Mouse (Mus musculus): Measurements from ENCODE around the gene Aadat. TPM values are rescaled to one million over a fixed set of nuclear protein-coding genes. Genes with fewer than 3 reads are reported as not detected.
A peak's percentile ranks its signal among the peaks of the same experiment; 100 is the strongest.
"Not testable (repeated sequence)": the region's sequence is repeated elsewhere in the genome, so short reads cannot be mapped to it uniquely, and the experiment has no call there.

Gene Aadat
- polyA plus RNA-seq (2015; fragmentation: Nextera tagmentation; extraction: Ambion mirVana), result 1.0 TPM in 2 replicates

DNA sequence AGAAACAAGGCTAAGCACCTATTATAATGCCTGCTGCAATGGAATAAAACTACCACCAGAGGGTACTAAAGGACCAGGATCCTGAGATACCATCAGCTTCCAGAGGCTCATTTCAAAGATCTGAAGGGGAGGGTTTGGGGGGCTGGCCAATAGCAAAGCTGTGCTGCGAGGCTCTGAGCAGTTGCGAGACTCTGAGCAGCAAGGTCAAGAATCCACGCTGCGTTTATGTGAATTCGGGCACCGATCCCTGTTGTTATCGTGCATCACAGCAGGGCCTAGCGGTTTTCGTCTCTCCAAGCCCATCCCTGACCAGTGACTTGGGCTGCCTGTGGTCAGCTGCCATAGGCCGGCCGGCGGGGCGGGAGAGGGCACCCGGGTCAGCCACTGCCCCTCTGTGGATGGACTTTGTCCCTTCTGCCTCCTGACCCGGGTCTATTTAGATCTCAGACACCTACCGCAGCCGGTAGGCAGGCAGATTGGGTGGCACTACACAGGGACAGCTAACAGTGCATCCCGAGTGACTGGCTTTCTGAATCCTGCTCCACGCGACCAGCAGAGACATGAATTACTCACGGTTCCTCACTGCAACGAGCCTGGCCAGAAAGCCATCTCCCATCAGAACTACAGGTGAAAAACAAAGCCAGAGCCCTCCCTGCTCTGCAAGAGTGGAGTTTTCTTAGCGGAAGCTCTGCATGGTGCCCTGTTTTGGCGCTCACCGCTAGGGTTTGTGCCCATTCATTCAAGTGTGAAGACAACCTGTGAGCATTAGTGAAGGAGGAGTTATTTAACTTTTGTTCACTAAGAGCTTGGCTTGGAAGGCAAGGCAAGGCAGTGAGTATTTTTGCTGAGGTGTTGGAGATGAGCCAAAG lies at the start of gene Aadat:
TSS of gene Aadat (plus strand) at position 280 of the 869 bp plus-strand sequence.
- H3K27ac ChIP-seq, result no peak within 1 kb of the TSS
- peak; percentile 97 for ATAC-seq (ENCODE audit: low FRiP score, low read depth)

DNA sequence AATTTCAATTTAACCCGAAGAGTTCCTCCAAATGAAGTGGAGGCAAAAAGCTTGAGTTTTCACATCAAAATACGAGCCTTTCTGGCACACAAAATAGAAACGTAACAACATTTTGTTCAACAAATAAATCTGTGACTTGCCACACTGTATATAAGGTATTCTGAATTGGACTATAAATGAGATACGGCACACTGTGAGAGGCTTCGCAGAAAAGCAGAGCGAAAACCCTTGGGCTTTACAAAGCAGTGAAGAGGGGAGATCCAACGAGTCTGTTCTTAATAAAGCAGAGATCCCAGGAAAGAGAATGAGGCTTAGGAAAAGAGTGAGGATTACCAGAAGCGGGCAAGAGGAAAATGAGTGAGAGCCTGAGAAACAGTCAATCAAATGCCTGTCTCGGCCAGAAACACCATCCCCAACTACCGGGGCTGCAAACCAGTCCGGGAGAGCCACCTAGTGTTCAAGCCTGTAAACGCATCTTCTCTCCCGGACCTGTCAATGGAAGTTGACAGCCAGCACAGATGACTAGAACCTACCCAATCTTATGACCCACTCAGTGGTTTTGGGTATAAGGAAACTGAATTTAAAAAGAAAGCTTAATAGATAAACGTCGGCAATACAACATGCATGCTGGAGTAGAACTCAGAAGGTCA lies 38.9 kb upstream of the Aadat start:
- peak overlapping the region; percentile 44 for H3K4me2 ChIP-seq (replicated peaks)
- H3K27ac ChIP-seq, result no peak overlapping the region
- H3K36me3 ChIP-seq, result no peaks in the 10 kb centered on the region
- H3K4me3 ChIP-seq, result no peak overlapping the region
- no peaks in the 10 kb centered on the region; the same call in 1 of the 2 replicates for H3K27me3 ChIP-seq
- 34% methylated on average over 15 of the region's 15 CpGs for WGBS
- no peak overlapping the region for H3K9ac ChIP-seq
- no peaks in the 10 kb centered on the region for H3K4me1 ChIP-seq
- ATAC-seq (ENCODE audit: low FRiP score, low read depth), result peak; percentile 64
- no peaks in the 10 kb centered on the region for H3K9me3 ChIP-seq

More for the DNA sequence above, at the start of gene Aadat:
- 1% methylated on average over 25 of the region's 25 CpGs for WGBS
- H3K36me3 ChIP-seq, result no peaks in the 10 kb centered on the region
- peaks cover 7% of the 10 kb centered on the region; the same call in 1 of the 2 replicates for H3K4me1 ChIP-seq
- peak within 1 kb of the TSS; percentile 60 for H3K4me3 ChIP-seq
- no peaks in the 10 kb centered on the region for H3K9me3 ChIP-seq
- H3K4me2 ChIP-seq (replicated peaks), result peak within 1 kb of the TSS; percentile 97
- H3K9ac ChIP-seq, result peak within 1 kb of the TSS; percentile 78
- H3K27me3 ChIP-seq, result 0 out of 2 replicates have a peak, but pooled peaks cover 5% of the 10 kb centered on the region

GRCm38 (mm10) chr8:60490147-60490546 lies 15.6 kb upstream of the Aadat start:
- Histone ChIP-seq H3K4me2 (replicated peaks) (no peak overlapping the region), H3K9ac (no peak overlapping the region), H3K9me3 (no peaks in the 10 kb centered on the region), H3K27ac (no peak overlapping the region), H3K4me1 (no peaks in the 10 kb centered on the region), H3K27me3 (no peaks in the 10 kb centered on the region), H3K36me3 (no peaks in the 10 kb centered on the region), H3K4me3 (no peak overlapping the region)
- no peak for ATAC-seq (ENCODE audit: low FRiP score, low read depth)
- WGBS, result 82% methylated on average over 2 of the region's 2 CpGs

GRCm38 (mm10) chr8:60491871-60492270 lies 13.9 kb upstream of the Aadat start:
- Histone ChIP-seq H3K27ac (no peak overlapping the region), H3K4me3 (no peak overlapping the region), H3K4me2 (replicated peaks) (no peak overlapping the region), H3K9ac (no peak overlapping the region), H3K36me3 (no peaks in the 10 kb centered on the region), H3K27me3 (no peaks in the 10 kb centered on the region), H3K4me1 (no peaks in the 10 kb centered on the region), H3K9me3 (no peaks in the 10 kb centered on the region)
- ATAC-seq (ENCODE audit: low FRiP score, low read depth), result no peak
- 90% methylated on average over 2 of the region's 2 CpGs for WGBS

DNA sequence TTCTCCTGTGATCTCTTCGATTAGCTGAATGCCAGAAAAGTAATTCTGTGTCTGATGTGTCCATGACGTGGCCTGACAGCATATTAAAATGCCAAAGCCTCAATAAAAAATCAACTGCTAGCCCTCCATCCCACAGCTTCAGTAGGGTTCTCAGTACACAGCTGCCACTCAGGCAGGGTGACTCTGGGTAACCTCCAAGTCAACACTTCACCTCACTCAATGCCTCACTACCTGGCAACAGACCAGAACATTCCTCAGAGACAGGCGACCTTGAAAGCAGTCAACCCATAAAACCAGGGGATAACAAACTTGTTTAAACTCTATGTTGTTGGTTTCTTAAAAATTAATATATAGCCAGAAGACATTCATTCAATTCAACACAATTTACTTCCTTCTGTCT lies 13.3 kb upstream of the Aadat start:
- Histone ChIP-seq H3K4me3 (no peak overlapping the region), H3K9me3 (no peaks in the 10 kb centered on the region), H3K9ac (no peak overlapping the region), H3K4me1 (no peaks in the 10 kb centered on the region), H3K36me3 (no peaks in the 10 kb centered on the region), H3K27me3 (no peaks in the 10 kb centered on the region), H3K4me2 (replicated peaks) (no peak overlapping the region), H3K27ac (no peak overlapping the region)
- 48% methylated on average over 3 of the region's 3 CpGs for WGBS
- no peak for ATAC-seq (ENCODE audit: low FRiP score, low read depth)

GRCm38 (mm10) chr8:60494606-60495005 lies 11.1 kb upstream of the Aadat start:
- Histone ChIP-seq H3K4me1 (no peaks in the 10 kb centered on the region), H3K4me3 (no peak overlapping the region), H3K36me3 (no peaks in the 10 kb centered on the region), H3K9me3 (no peaks in the 10 kb centered on the region), H3K4me2 (replicated peaks) (no peak overlapping the region), H3K9ac (no peak overlapping the region), H3K27me3 (no peaks in the 10 kb centered on the region), H3K27ac (no peak overlapping the region)
- 94% methylated on average over 11 of the region's 11 CpGs for WGBS
- no peak for ATAC-seq (ENCODE audit: low FRiP score, low read depth)

DNA sequence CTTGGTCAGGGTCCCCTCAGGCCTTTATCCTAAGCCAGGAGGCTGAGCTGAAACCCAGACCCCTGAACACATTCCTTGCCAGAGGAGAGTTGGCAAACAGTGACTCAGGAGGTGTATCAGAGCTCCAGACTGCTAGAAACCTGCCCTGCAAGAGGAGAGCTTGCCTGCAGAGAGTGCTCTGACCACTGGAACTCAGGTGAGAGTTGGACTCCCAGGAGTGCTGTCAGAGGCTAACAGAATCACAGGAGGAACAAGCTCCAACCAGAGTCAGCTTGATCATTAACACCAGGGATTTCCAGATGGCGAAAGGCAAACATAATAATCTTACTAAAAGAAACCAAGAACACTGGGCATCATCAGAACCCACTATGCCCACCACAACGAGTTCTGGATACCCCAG lies 10.7 kb upstream of the Aadat start:
- not testable (repeated sequence) for H3K4me3 ChIP-seq, H3K27ac ChIP-seq
- WGBS, result 78% methylated on average over 2 of the region's 2 CpGs

DNA sequence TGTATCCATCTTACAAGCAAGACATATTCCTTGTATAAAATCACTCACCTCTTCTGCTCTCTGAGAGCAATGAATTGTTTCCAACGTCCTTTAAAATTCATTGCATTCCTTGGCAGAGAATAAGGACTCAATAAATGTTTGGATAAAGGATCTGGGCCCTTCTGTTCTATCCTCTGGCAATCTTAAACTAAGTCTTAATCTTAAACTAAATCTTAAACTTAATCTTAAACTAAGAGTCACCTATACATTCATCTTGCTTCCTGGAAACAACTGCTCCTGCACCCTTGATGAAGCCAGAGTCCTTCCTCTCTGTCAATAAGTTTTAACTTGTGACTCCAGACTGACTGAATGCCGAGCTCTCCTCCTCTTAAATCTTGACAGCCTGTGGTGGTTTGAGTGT lies 2.6 kb upstream of the Aadat start, which contains the start of gene Gm10283:
TSS of gene Gm10283 (minus strand) at position 101 of the 400 bp plus-strand sequence.
- no peak for ATAC-seq (ENCODE audit: low FRiP score, low read depth)

More for the DNA sequence above, 10.7 kb upstream of the Aadat start:
- H3K4me2 ChIP-seq (replicated peaks); H3K9me3 ChIP-seq; H3K27me3 ChIP-seq; H3K4me1 ChIP-seq; H3K36me3 ChIP-seq; ATAC-seq (ENCODE audit: low FRiP score, low read depth); H3K9ac ChIP-seq: not testable (repeated sequence)

DNA sequence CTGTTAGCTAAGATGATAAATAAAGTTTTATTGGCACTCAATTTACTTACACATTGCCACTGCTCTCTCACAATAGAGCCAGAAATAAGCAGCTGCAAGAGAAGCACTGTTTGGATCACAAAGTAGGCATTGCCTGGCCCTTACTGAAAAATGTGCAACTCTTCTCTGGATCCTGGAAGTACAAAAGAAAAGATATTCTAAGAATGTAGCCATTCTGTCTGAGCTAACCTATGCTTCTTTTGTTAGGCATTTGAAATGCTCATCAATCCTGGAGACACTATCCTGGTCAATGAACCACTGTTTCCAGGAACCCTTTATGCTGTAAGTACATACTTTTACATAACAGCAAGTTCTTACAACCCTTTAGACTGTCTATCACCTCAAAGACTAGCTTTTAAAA lies 12.6 kb downstream of the Aadat start:
- no peak overlapping the region for H3K9ac ChIP-seq
- H3K4me3 ChIP-seq, result no peak overlapping the region
- no peak for ATAC-seq (ENCODE audit: low FRiP score, low read depth)
- H3K4me1 ChIP-seq, result no peaks in the 10 kb centered on the region
- no peaks in the 10 kb centered on the region for H3K9me3 ChIP-seq
- H3K4me2 ChIP-seq (replicated peaks), result no peak overlapping the region
- H3K36me3 ChIP-seq, result no peaks in the 10 kb centered on the region
- H3K27ac ChIP-seq, result no peak overlapping the region
- no peaks in the 10 kb centered on the region for H3K27me3 ChIP-seq

More for the DNA sequence above, 2.6 kb upstream of the Aadat start, which contains the start of gene Gm10283:
- no peaks in the 10 kb centered on the region for H3K9me3 ChIP-seq
- WGBS, result 30% methylated on average over 2 of the region's 2 CpGs
- H3K4me2 ChIP-seq (replicated peaks), result no peak within 1 kb of the TSS
- H3K27me3 ChIP-seq, result 0 out of 2 replicates have a peak, but pooled peaks cover 5% of the 10 kb centered on the region
- H3K4me3 ChIP-seq, result no peak within 1 kb of the TSS
- H3K36me3 ChIP-seq, result no peaks in the 10 kb centered on the region
- no peak within 1 kb of the TSS for H3K27ac ChIP-seq
- H3K4me1 ChIP-seq, result peaks cover 7% of the 10 kb centered on the region; the same call in 1 of the 2 replicates
- H3K9ac ChIP-seq, result no peak within 1 kb of the TSS

DNA sequence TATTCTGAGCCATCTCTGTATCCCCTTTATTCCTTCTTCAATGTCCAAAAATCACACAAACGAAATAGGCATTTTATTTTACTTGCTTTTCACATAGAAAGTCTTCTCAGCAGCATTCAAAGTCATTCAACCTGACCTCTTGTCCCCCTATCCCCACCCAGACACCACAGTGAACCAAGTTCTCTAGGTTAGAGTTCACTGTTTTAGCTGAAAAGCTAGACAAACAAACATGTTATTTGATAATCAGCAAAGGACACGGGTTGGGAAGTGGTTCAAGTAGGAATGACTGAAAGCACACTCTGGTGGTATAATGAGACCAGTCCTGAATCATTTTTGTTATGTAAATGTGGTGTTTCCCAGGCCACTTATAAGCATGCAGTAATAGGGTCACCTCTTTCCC lies 29.2 kb downstream of the Aadat start:
- Histone ChIP-seq H3K9me3 (peaks cover 3% of the 10 kb centered on the region; the same call in 1 of the 2 replicates), H3K27ac (no peak overlapping the region), H3K9ac (no peak overlapping the region), H3K4me3 (no peak overlapping the region), H3K4me2 (replicated peaks) (no peak overlapping the region), H3K4me1 (no peaks in the 10 kb centered on the region), H3K27me3 (no peaks in the 10 kb centered on the region), H3K36me3 (no peaks in the 10 kb centered on the region)
- no peak for ATAC-seq (ENCODE audit: low FRiP score, low read depth)
- 79% methylated on average over 2 of the region's 2 CpGs for WGBS

DNA sequence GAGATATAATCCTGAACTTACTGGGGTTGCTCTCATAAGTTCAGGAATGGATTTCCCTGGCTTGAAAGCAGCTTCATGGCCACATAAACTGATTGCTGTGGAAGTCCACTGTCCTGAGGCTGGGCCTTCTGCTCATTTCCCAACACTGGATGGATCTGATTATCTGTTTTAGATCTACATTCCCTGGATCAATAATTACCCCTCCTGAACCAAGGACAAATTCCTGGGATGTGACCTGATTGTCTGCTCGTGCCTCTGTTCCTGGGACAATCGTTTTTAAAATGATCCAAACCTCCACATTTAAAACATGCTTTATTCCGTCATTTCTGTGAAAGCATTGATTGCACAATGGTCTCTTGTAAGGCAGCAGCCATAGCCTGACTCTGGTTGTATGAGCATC lies 61.1 kb downstream of the Aadat start:
- WGBS, result 69% methylated on average over 3 of the region's 3 CpGs
- H3K9ac ChIP-seq, result no peak overlapping the region
- ATAC-seq (ENCODE audit: low FRiP score, low read depth), result no peak
- no peak overlapping the region for H3K27ac ChIP-seq
- no peak overlapping the region for H3K4me3 ChIP-seq
- H3K4me1 ChIP-seq, result no peaks in the 10 kb centered on the region
- H3K27me3 ChIP-seq, result no peaks in the 10 kb centered on the region
- no peaks in the 10 kb centered on the region for H3K36me3 ChIP-seq
- H3K9me3 ChIP-seq, result no peaks in the 10 kb centered on the region
- H3K4me2 ChIP-seq (replicated peaks), result no peak overlapping the region

DNA sequence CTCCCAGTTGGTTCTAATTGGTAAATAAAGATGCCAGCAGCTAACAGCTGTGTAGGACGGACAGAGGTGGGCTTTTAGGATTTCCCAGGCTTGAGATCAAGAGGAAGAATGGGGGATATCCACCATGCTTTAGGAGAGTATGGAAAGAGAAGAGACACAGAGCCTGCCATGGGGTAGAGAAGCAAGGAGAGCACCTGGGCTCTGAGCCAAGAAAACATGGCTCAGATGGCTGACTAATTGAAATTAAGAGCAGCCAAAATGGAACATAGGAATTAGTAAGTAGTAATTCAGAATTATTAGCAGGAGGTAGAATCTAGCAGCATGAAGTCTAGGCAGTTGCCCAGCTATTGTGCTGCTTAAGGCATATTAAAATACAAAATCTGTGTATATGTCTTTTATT lies 71.5 kb downstream of the Aadat start:
- Histone ChIP-seq H3K27ac (no peak overlapping the region), H3K4me1 (no peaks in the 10 kb centered on the region), H3K9ac (no peak overlapping the region), H3K4me2 (replicated peaks) (no peak overlapping the region), H3K36me3 (no peaks in the 10 kb centered on the region), H3K4me3 (no peak overlapping the region), H3K27me3 (no peaks in the 10 kb centered on the region), H3K9me3 (no peaks in the 10 kb centered on the region)
- WGBS, result 45% methylated on average over 1 of the region's 1 CpGs
- no peak for ATAC-seq (ENCODE audit: low FRiP score, low read depth)

Measured in limb, embryonic 13.5 days (tissue).